Mouse (Mus musculus) gastrocnemius, adult 18-20 months (tissue): ENCODE results near the gene D630003M21Rik. TPM values are rescaled to one million over a fixed set of nuclear protein-coding genes. Genes with fewer than 3 reads are reported as not detected.

Experiments
- DNase-seq: peaks from one replicate; pipeline ENCODE4 v3.0.0; 2021; ENCODE audit warnings: low spot score
- total RNA-seq, 2 experiments: library from RNA; stranded (reverse); gene quantifications; 2 replicates each; pipeline ENCODE4 v1.2.3; 2021

D630003M21Rik gene
- total RNA-seq, 2 experiments from 2014 or later = 1.2 to 1.7 TPM

DNA sequence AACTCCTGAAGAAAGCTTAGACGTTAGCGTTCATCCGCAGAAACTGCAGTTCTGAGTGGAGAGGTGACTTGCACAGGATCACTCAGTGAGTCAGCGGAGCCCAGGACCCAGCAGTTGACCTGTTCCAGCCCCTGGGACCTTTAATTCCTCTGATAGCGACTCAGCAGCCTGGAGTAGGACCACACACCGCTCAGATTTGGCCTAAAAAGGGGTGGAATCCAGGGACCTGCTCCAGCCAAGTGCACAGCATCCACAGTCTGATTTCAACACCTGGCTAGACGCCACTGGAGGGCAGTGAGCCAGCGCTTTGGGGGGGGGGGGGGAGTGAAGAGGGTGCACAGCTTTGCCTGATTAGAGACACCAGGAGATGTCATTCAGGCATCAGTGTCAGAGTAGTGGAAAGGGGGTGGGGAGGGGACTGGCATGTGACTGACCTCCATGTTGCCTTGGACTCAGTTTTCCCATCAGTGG is 60.2 kb downstream of the D630003M21Rik start:
- DNase-seq = peak; percentile 38

DNA sequence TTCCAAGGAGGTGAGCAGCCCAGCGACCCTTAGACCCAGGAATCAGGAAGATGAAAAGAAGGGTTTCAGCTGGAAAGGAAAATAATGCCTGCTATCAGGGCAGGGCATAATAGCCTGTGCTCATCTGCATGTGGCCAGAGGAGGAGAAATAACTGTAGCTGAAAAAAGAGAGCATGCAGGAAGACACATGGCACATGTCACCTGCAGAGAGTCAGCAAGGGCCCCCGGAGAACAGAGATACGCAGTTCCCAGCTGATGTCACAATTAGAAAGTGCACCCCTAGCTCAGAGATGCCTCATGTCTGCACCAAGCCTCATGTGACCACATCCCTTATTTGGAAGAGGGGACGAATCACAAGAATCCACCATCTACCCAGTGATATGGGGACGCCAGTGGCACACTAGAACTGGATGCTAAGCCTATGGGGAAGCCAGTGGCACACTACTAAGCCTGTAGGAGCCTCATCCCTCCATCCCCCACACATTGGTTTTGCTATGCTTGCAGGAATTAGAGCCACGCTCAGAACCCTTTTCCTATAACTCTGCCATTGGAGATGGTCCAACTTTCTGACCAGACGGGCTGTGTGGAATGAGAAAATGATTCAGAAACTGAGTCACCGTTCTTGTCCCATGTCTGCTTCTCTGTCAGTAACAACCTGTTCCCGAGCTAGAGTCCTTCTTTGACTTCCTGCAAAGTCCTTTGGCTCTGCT is 61.4 kb downstream of the D630003M21Rik start:
- DNase-seq = no peak

DNA sequence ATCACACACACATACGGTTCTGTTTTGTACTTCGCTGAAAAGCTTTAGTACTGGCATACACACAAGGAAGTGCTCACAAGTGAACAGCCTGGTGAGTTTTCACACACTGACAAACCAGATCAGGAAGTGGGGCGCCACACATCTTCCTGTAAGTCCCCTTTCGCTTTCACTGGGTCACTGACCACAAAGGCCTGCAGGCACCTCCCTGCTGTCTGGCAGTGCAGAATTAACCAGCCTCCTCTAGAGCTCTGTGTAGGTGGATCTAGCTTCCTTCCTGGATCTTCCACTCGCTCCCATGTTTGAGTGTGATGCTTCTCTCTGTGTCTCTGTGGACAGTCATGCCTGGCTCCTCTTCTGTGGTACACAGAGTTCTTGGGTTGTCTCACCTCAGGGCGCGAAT is 62.4 kb downstream of the D630003M21Rik start:
- DNase-seq = no peak

DNA sequence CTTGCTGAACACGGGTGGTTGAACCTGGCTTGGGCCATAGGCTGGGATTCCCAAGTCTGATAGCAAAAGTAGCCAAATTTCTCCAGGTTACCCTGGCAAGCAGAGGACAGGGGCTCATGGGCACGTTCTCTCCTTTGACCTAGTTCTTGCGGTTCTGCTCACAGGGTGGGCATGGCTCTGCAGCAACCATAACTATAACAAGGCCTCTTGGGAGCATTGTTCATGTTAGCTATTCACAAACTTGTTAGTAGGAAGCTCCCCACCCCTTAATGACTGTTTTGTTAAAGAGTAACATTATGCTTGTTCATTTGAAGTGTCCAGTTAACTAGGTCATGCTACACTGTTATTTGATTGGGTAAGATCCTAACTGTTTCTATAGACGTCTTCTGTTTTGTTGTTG is 63.2 kb downstream of the D630003M21Rik start:
- no peak for DNase-seq

DNA sequence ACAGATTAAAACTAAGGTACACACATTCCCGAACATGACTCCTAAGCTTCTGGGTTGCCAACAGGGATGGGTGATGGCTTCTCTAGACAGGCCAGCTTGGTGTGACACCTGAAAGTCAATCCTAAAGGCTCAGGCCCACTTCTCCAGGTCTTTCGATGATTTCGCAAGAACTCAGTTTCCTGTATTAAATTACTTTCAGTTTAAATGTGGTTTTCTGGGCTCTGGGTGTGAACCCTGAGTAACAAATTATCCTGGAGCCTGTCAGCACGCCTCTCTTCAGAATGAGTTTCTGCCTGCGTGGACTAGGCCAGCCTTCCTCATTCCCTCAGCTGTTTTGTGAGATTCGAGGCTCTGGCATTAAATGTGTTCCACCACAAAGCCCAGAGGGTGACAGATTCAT is 66.0 kb downstream of the D630003M21Rik start:
- DNase-seq = no peak

- no peak for DNase-seq
These were observed 67.3 kb downstream of the D630003M21Rik start for GRCm38 (mm10) chr2:158161761-158162160.

- no peak for DNase-seq
These were observed 69.4 kb downstream of the D630003M21Rik start for GRCm38 (mm10) chr2:158159376-158160235.

DNA sequence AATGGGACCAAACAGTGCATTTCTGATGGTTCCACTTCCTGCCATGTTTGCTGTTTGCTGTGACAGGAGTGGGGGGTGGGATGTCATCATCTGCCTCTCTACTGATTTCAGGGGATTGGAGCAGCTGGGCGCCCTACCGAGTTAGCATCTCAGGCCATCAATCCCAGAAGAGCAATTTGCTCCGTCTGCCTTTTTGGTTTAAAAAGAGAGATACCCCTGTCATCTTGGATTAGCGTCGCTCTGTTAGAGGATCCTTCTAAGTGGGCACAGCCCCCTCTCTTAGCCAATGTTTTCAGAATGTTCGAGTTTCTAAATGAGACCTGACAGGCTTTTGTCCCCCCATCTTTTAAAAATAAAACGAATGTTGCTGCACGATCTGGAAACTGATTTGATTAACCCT is 71.4 kb downstream of the D630003M21Rik start:
- no peak for DNase-seq

DNA sequence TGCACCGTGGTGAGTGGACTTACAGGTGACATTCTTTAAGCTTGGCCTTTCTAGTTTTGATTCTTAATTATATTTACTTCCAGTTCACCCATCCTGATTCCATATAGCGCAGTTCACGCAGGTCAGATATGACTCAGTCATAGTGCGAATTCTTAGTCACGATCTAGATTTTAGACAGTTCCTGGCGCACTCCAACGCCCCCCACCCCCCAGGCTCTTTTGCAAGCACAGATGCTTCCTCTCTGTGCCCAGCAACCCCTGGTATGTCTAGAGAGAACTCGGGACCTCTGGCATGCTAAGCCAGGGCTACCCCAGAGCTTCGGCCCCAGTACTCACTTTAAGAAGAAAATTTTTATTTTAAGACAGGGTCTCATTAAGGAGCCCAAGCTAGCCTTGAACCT is 72.5 kb downstream of the D630003M21Rik start:
- DNase-seq = no peak

DNA sequence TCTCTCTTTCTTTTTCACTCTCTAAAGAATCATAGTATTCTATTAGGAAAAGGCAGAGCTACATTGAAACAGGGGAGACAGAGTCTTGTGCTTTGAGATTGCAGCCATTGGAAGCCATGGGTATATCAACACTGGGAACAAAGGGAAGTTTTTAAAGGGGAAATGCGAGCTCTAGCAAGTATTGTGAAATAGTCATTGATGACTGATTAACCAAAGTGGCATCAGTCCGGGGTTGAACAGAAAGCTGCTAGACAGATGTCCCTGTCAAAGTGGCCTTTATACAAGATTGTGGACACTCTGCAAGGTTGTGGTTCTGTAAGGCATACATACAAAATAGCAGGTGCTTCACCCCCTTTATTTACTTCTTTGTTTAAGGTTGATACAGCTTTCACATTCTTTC is 73.4 kb downstream of the D630003M21Rik start:
- no peak for DNase-seq

DNA sequence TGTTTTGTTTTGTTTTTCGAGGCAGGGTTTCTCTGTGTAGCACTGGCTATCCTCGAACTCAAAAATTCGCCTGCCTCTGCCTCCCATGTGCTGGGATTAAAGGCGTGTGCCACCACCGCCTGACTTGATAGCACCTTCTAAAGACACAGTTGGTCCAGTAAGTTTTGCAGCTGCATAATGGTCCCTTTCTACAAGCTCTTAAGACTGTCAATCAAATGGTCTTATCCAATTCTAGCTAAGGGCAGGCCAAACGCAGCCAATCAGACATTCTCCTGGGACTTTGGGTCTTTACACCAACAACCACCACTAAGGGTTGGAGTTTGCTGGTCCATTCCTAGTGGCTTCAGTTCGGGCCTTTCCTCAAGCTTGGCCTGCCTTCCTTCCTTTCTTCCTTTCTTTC is 73.9 kb downstream of the D630003M21Rik start:
- DNase-seq = no peak

DNA sequence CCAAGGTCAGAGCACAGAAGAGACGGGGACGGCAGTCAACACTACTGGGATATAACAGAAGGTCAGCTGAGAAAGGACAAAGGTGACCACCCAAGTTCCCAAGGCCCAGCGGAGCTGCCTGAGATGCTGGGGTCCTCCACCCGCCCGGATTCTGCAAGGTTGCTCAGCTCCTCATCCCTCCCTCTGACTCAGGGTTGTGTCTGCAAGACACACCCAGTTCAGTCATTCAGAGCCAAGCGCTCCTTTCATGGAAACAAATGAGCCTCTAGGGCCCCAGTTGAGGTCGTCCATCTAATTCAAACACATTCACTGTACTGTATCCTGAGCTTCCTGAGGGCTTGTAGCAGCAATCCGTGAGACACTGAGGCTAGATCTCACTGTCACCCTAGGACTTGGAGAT is 74.4 kb downstream of the D630003M21Rik start:
- DNase-seq = no peak

GRCm38 (mm10) chr2:158153728-158154343 is 75.2 kb downstream of the D630003M21Rik start:
- DNase-seq = no peak

DNA sequence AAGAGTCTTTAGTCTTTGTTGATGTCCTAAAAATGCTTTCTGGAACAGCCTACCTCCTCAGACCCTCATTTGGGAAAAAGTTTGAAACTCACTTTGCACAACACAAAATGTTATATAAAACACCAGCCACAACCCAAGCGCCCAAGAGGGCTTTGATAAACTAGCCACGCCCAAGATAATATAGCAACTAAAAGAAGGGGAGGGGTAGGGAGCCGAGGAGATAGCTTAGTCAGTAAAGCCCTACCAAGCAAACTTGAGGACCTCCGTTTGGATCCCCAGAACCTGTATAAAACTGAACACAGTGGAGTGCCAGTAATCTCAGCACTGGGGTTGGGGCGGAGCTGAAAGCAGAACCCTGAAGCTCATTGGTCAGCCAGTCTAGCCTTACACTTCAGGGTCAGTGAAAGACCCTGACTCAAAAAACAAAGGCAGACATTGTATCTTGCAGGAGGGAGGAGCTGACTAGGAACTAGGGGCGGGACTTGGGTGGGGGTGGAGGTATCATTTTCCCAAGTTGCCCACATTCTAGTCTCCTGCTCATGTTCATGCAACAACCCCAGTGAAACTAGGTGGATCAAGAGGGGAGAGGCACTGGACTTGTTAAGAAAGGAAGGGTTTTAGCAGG is 76.2 kb downstream of the D630003M21Rik start:
- DNase-seq = no peak

GRCm38 (mm10) chr2:158151077-158151476 is 77.9 kb downstream of the D630003M21Rik start:
- DNase-seq = no peak

DNA sequence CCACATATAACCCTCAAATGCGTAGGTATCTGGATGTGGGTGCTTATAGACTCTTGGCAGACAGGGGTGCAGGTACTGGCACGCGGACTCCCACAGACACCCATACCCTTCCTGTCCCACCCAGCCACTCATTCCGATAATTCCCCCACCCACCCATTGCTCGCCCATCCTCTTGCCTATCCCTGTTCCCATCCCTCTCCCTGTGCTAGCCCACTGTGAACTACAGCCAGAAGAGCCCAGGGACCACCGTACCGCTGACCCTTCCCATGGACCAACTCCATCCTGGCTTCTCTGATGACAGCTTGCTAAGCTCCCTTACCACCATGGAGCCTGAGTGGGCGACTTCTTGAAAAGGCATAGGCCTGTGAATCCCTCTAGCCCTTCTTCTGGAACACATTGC is 82.1 kb downstream of the D630003M21Rik start:
- no peak for DNase-seq

GRCm38 (mm10) chr2:158146223-158146622 is 82.8 kb downstream of the D630003M21Rik start, which contains the start of gene Tgm2:
TSS of gene Tgm2 (minus strand) at chr2:158146436.
- peak; percentile 94 for DNase-seq

DNA sequence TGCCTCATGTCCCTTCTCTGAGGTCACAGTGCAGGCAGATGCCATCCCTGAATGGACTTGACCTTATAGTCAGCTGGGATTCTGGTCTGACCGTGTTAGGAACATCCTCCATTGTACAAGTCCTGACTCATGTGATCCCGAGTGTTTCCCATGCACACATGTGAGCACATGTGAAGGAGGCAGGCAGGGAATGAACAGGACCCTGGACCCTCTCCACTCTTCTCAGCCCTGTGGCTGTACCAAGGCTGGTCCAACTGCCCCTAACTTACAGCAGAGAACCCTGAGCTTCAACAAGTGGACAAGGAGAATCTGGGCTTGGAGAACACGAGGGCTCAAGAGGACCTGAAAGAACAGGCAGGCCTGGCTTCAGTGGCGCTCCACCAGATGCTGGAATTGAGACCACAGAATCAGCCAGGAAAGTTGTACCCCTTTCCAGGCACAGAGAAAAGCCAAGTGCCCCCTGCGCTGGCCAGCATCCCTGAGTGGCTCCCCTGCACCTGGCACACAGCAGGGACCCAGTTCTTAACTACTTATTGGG is 83.4 kb downstream of the D630003M21Rik start:
- DNase-seq = no peak

- no peak for DNase-seq
These were observed 84.1 kb downstream of the D630003M21Rik start for GRCm38 (mm10) chr2:158144750-158145527.

DNA sequence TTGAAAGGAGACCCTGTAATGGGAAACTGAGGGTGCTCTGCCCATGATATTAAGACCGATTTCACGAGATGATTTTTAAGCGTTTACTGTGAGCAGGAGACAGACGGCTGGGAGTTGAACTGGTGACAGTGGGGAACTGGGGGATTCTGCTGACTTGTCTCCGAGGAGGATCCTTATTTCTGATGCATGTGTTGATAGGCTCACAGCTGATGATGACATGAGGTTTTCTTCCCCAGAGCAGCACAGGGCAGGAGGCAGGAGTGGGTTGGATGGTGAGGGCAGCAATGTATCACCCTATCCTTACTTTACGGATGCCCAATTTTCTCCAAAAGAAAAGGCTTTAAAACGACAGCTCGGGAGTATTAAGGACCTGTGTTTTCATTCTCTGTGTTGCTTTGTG is 84.8 kb downstream of the D630003M21Rik start:
- DNase-seq = no peak

- DNase-seq = no peak
These were observed 85.2 kb downstream of the D630003M21Rik start for GRCm38 (mm10) chr2:158143816-158144215.
